Mouse (Mus musculus): ENCODE data around the gene C530025M09Rik. TPM values are rescaled to one million over a fixed set of nuclear protein-coding genes. Genes with fewer than 3 reads are reported as not detected.

The C530025M09Rik gene
- polyA plus RNA-seq, 1 experiment from 2014 or later: not detected

GRCm38 (mm10) chr2:149818395-149818794 is 12.6 kb downstream of the C530025M09Rik start:
- Histone ChIP-seq H3K4me3 (ENCODE audit: low read depth, low read length) (no peak overlapping the region), H3K36me3 (ENCODE audit: control insufficient read depth, insufficient read depth) (no peaks in the 10 kb centered on the region), H3K9me3 (replicated peaks; ENCODE audit: control insufficient read depth, low read length) (no peaks in the 10 kb centered on the region), H3K27ac (ENCODE audit: low read length) (no peak overlapping the region), H3K27me3 (ENCODE audit: control insufficient read depth, insufficient read depth, low read depth, low read length) (no peaks in the 10 kb centered on the region), H3K9ac (ENCODE audit: low read depth, low read length) (no peak overlapping the region), H3K4me2 (ENCODE audit: low read depth, low read length) (no peak overlapping the region), H3K4me1 (ENCODE audit: control insufficient read depth, low read depth, low read length) (no peaks in the 10 kb centered on the region)
- ATAC-seq (ENCODE audit: low read depth): no peak
- whole genome bisulfite sequencing (ENCODE audit: insufficient replicate concordance): 43% methylated on average over 3 of the region's 3 CpGs

GRCm38 (mm10) chr2:149812899-149813298 is 18.1 kb downstream of the C530025M09Rik start:
- Histone ChIP-seq H3K9ac (ENCODE audit: low read depth, low read length) (no peak overlapping the region), H3K27ac (ENCODE audit: low read length) (no peak overlapping the region), H3K4me2 (ENCODE audit: low read depth, low read length) (no peak overlapping the region), H3K36me3 (ENCODE audit: control insufficient read depth, insufficient read depth) (no peaks in the 10 kb centered on the region), H3K9me3 (replicated peaks; ENCODE audit: control insufficient read depth, low read length) (no peaks in the 10 kb centered on the region), H3K27me3 (ENCODE audit: control insufficient read depth, insufficient read depth, low read depth, low read length) (no peaks in the 10 kb centered on the region), H3K4me1 (ENCODE audit: control insufficient read depth, low read depth, low read length) (no peaks in the 10 kb centered on the region), H3K4me3 (ENCODE audit: low read depth, low read length) (no peak overlapping the region)
- 44% methylated on average over 2 of the region's 2 CpGs for WGBS (ENCODE audit: insufficient replicate concordance)
- ATAC-seq (ENCODE audit: low read depth): no peak

GRCm38 (mm10) chr2:149805256-149805655 is 25.8 kb downstream of the C530025M09Rik start:
- Histone ChIP-seq H3K36me3 (ENCODE audit: control insufficient read depth, insufficient read depth) (no peaks in the 10 kb centered on the region), H3K4me3 (ENCODE audit: low read depth, low read length) (no peak overlapping the region), H3K9ac (ENCODE audit: low read depth, low read length) (no peak overlapping the region), H3K4me2 (ENCODE audit: low read depth, low read length) (no peak overlapping the region), H3K9me3 (replicated peaks; ENCODE audit: control insufficient read depth, low read length) (no peaks in the 10 kb centered on the region), H3K4me1 (ENCODE audit: control insufficient read depth, low read depth, low read length) (no peaks in the 10 kb centered on the region), H3K27ac (ENCODE audit: low read length) (no peak overlapping the region), H3K27me3 (ENCODE audit: control insufficient read depth, insufficient read depth, low read depth, low read length) (no peaks in the 10 kb centered on the region)
- 55% methylated on average over 2 of the region's 2 CpGs for WGBS (ENCODE audit: insufficient replicate concordance)
- no peak for ATAC-seq (ENCODE audit: low read depth)

- ATAC-seq (ENCODE audit: low read depth): no peak
Measured at GRCm38 (mm10) chr2:149804599-149805140, 26.3 kb downstream of the C530025M09Rik start.

GRCm38 (mm10) chr2:149798613-149799012 is 32.4 kb downstream of the C530025M09Rik start:
- no peak for ATAC-seq (ENCODE audit: low read depth)
- H3K4me3 ChIP-seq (ENCODE audit: low read depth, low read length): no peak overlapping the region
- no peaks in the 10 kb centered on the region for H3K36me3 ChIP-seq (ENCODE audit: control insufficient read depth, insufficient read depth)
- no peaks in the 10 kb centered on the region for H3K9me3 ChIP-seq (replicated peaks; ENCODE audit: control insufficient read depth, low read length)
- 8% methylated on average over 3 of the region's 3 CpGs for WGBS (ENCODE audit: insufficient replicate concordance)
- no peaks in the 10 kb centered on the region for H3K27me3 ChIP-seq (ENCODE audit: control insufficient read depth, insufficient read depth, low read depth, low read length)
- H3K4me2 ChIP-seq (ENCODE audit: low read depth, low read length): no peak overlapping the region
- H3K9ac ChIP-seq (ENCODE audit: low read depth, low read length): no peak overlapping the region
- H3K27ac ChIP-seq (ENCODE audit: low read length): no peak overlapping the region
- no peaks in the 10 kb centered on the region for H3K4me1 ChIP-seq (ENCODE audit: control insufficient read depth, low read depth, low read length)

More at GRCm38 (mm10) chr2:149804599-149805140, 26.3 kb downstream of the C530025M09Rik start:
- Histone ChIP-seq H3K4me2 (ENCODE audit: low read depth, low read length) (no peak overlapping the region), H3K9me3 (replicated peaks; ENCODE audit: control insufficient read depth, low read length) (no peaks in the 10 kb centered on the region), H3K27me3 (ENCODE audit: control insufficient read depth, insufficient read depth, low read depth, low read length) (no peaks in the 10 kb centered on the region), H3K36me3 (ENCODE audit: control insufficient read depth, insufficient read depth) (no peaks in the 10 kb centered on the region), H3K9ac (ENCODE audit: low read depth, low read length) (no peak overlapping the region), H3K4me3 (ENCODE audit: low read depth, low read length) (no peak overlapping the region), H3K4me1 (ENCODE audit: control insufficient read depth, low read depth, low read length) (no peaks in the 10 kb centered on the region), H3K27ac (ENCODE audit: low read length) (no peak overlapping the region)
- 46% methylated on average over 3 of the region's 3 CpGs for WGBS (ENCODE audit: insufficient replicate concordance)

Other genes with a start within 250 kb of the C530025M09Rik start
- gene Syndig1, start 2.0 kb downstream of the C530025M09Rik start, polyA plus RNA-seq (2015; fragmentation: Nextera tagmentation; extraction: Ambion mirVana): 0.14 and 0.21 TPM in 2 replicates